Mouse (Mus musculus): ENCODE measurements around the gene Lrrc9. TPM values are rescaled to one million over a fixed set of nuclear protein-coding genes. Genes with fewer than 3 reads are reported as not detected.

The Lrrc9 gene
- polyA plus RNA-seq (2015; fragmentation: Nextera tagmentation; extraction: Ambion mirVana): 3.6 and 4.1 TPM in 2 replicates

DNA sequence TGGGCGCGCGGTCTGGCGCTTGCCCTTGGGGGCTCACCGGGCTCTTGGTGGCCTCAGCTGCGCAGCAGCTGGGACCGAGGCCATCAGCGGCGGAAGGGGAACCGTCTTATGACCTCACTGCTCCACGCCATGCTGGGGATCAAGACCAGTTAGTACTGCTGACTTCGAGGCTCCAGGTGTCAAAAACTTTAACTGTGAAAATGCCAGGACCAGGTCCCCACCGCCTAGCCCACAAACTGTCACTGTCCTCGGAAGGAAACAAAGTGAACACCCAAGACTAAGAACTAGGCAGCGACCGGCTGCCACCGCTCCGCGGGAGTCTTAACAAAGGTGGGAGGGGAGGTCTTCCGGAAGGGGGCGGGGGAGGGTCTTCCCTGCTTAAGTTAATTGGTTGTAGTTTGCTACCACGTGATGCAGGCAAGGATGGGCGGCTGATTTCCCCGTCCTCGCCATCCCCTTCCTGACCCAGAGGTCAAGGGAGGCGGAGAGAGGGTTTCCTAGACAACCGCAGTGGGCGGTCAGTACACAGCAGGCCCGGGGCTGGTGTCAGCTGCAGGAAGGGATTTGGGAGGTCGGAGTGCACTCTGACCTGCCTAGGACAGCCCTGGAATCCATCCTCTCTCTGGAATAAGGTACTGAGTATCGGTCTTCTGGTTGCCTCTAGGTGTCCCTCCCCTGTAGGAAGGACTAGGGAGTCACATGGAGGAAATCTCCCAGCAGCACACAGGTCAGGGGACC is at the start of gene Lrrc9:
Gene Lrrc9 (plus strand): TSS at position 28 of the 738 bp plus-strand sequence.
- Histone ChIP-seq H3K36me3 (no peaks in the 10 kb centered on the region), H3K9ac (peak within 1 kb of the TSS; percentile 63), H3K27ac (peak within 1 kb of the TSS; percentile 64), H3K4me3 (peak within 1 kb of the TSS; percentile 44), H3K4me2 (peak within 1 kb of the TSS; percentile 82), H3K9me3 (no peaks in the 10 kb centered on the region), H3K27me3 (no peaks in the 10 kb centered on the region), H3K4me1 (replicated peaks) (peaks cover 29% of the 10 kb centered on the region)
- WGBS: under 1% methylated on average over 31 of the region's 31 CpGs
- peak; percentile 89 for ATAC-seq (ENCODE audit: low FRiP score)

DNA sequence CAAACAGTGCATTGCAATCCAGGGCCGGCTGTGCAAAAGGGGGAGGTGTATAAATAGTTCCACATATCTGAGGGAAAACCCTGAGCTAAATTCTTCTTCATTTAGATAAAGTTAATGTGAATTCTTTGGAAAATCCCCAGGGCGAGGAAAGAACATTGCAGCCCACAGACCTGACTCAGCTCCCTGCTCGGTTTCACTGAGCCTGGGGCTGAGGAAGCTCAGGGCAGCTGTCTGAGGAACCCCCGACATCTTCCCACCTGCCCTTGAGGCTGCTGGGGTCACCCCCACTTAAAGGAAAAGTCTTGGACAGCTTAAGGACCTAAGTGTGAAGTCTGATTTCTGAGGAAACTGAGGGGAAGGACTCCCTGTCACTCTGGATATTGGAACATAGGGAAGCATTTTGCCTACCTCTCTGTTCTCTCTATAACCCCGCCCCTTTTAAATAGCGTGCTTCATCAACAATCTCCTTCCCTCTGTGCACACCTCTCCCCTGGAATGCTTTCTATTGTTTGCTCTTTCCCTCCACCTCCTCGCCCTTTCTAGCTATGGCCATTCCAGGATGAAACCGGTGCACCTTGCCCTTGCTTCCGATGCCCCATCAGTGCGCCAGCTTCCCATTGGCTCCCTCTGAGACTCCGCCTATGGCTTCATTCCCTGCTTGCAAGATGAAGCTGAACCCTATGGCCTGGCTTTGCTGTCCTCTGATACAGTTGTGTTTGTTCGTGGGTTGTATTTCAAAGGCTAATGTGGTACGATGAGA is 48.4 kb upstream of the Lrrc9 start:
- WGBS: 59% methylated on average over 13 of the region's 13 CpGs
- Histone ChIP-seq H3K27ac (no peak overlapping the region), H3K4me1 (replicated peaks) (peaks cover 13% of the 10 kb centered on the region), H3K4me2 (no peak overlapping the region), H3K27me3 (no peaks in the 10 kb centered on the region), H3K36me3 (no peaks in the 10 kb centered on the region), H3K4me3 (no peak overlapping the region), H3K9ac (no peak overlapping the region), H3K9me3 (no peaks in the 10 kb centered on the region)
- no peak for ATAC-seq (ENCODE audit: low FRiP score)

DNA sequence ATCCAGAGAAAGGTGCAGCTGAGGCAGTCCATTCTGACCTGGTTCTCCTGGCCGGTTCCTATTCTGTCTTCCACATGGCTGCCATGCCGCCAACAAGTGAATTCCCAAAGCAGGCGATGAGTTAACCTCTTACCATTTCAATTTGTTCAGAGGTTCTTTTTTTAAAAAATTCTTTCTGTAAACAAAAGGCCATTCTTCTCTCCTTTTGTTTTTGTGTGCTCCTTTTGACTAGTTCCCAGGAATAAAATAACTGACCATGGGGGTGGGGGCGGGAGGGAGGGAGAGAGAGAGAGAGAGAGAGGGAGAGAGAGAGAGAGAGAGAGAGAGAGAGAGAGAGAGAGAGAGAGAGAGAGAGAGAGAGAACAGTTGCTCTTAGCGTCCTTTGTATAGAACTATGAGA is 36.6 kb upstream of the Lrrc9 start:
- Histone ChIP-seq H3K27ac (no peak overlapping the region), H3K4me2 (no peak overlapping the region), H3K4me3 (no peak overlapping the region), H3K4me1 (replicated peaks) (peaks cover 23% of the 10 kb centered on the region), H3K27me3 (no peaks in the 10 kb centered on the region), H3K9ac (no peak overlapping the region; the same call in 1 of the 2 replicates), H3K36me3 (0 out of 2 replicates have a peak, but pooled peaks cover 2% of the 10 kb centered on the region), H3K9me3 (no peaks in the 10 kb centered on the region)
- 25% methylated on average over 4 of the region's 5 CpGs for WGBS
- no peak for ATAC-seq (ENCODE audit: low FRiP score)

DNA sequence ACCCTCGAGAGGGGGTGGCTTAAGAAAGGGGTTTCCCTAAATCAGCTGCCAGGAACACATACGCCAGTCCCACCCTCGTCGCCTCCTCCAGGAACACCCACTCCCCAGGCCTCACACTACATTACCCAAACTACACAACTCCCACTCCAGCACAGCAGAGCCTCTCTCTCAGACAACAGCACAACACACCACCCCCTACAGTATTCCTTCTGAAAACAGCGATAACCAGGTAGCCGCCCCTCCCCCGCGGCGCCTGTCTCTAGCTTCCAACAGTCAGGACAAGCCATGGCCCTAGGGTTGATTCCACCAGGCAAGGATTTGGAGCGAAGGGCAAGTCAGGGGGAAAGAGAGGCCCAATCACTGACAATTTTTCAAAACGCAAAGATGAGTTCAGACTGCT is 34.5 kb upstream of the Lrrc9 start:
- WGBS: 6% methylated on average over 11 of the region's 11 CpGs
- H3K9me3 ChIP-seq: no peaks in the 10 kb centered on the region
- H3K27me3 ChIP-seq: no peaks in the 10 kb centered on the region
- peak overlapping the region; percentile 92 for H3K27ac ChIP-seq
- ATAC-seq (ENCODE audit: low FRiP score): peak; percentile 54
- peaks cover 23% of the 10 kb centered on the region for H3K4me1 ChIP-seq (replicated peaks)
- peak overlapping the region; percentile 90 for H3K4me3 ChIP-seq
- H3K9ac ChIP-seq: peak overlapping the region; percentile 91
- no peaks in the 10 kb centered on the region for H3K36me3 ChIP-seq
- H3K4me2 ChIP-seq: peak overlapping the region; percentile 85

DNA sequence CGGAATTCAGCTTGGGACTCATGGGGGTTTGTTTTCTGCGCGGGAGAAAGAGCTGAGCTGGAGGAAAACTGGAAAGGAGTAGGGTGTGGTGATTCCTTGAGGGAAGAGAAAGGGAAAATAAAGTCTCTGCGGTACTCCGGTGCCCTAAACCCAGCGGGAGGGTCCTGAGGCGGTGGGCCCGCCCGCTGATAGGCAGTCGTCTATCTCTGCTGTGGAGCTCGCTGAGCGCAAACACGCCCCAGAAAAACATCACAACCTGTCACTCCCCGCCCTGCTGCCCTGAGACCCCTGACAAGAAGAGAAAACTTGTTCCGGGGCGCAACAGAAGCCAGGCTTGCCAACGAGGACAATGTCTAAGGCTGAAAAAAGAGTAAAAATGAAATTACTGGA is 34.0 kb upstream of the Lrrc9 start:
- ATAC-seq (ENCODE audit: low FRiP score): peak; percentile 52
- Histone ChIP-seq H3K27ac (peak overlapping the region; percentile 92), H3K4me1 (replicated peaks) (peaks cover 23% of the 10 kb centered on the region), H3K27me3 (no peaks in the 10 kb centered on the region), H3K4me3 (peak overlapping the region; percentile 90), H3K9ac (peak overlapping the region; percentile 91), H3K36me3 (no peaks in the 10 kb centered on the region), H3K9me3 (no peaks in the 10 kb centered on the region), H3K4me2 (peak overlapping the region; percentile 85)
- 0% methylated on average over 17 of the region's 17 CpGs for WGBS

DNA sequence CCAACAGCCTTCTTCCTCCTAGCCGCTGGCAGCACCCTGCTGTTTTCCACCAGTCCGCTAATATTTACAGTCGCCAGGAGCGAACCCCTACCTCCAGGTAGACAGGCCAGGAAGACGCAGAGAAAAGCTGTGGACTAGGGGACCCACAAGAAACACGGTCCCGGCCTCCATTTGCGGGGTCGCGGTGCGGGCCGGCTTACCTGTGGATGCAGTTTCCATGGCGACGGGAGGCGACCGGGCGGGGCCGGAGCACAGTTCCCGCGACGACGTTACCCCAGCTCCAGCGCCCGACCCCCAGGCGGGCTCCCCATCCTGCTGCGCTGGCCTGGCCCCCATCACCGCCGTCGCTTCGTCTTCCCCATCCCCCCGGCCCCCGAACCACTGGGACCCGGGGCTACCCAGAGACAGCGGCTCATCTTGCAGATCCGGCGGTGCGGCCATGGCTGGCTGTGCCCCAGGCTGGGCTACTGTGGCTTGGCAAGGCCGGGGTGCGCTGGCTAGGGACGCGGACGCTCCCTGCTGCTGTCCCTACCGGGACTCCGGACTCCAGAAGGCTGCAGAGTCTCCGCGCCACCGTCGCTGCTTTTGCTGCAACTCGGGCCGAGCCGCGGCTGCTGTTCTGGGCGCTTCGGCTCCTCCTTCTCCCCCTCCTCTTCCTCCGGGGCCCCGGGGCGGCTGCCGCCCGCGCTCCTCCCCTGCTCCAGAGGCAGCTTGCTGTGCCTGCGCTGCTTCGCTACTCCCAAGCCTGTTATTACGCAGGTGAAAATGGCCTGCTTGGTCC is 33.4 kb upstream of the Lrrc9 start:
- ATAC-seq (ENCODE audit: low FRiP score): peak; percentile 88
- peak overlapping the region; percentile 92 for H3K27ac ChIP-seq
- peaks cover 23% of the 10 kb centered on the region for H3K4me1 ChIP-seq (replicated peaks)
- no peaks in the 10 kb centered on the region for H3K36me3 ChIP-seq
- H3K4me2 ChIP-seq: peak overlapping the region; percentile 85
- peak overlapping the region; percentile 91 for H3K9ac ChIP-seq
- WGBS: under 1% methylated on average over 62 of the region's 63 CpGs
- no peaks in the 10 kb centered on the region for H3K9me3 ChIP-seq
- H3K4me3 ChIP-seq: peak overlapping the region; percentile 90
- no peaks in the 10 kb centered on the region for H3K27me3 ChIP-seq

DNA sequence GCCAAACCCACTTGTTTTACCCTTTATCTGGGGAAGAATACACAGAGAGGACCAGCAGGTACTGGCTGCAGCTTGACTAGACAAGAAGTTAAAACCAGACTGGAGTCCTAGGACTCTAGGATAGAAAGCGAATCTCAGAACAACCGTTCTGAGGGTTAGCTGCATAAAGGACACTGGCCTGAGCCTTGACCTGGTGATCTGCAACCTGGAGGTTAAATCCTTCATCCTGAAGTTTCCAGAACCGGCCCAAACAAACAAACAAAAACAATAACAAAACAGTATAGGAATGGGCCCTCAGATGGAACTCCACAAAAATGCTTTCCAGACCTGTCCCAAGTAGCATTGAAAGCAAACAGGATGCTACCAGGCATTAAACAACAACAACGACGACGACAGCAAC is 32.7 kb upstream of the Lrrc9 start, which contains the start of gene Rtn1:
Gene Rtn1 (minus strand): TSS at position 101 of the 400 bp plus-strand sequence.
- WGBS: 33% methylated on average over 6 of the region's 6 CpGs
- H3K4me3 ChIP-seq: peak within 1 kb of the TSS; percentile 90
- H3K27me3 ChIP-seq: no peaks in the 10 kb centered on the region
- H3K9ac ChIP-seq: peak within 1 kb of the TSS; percentile 91
- no peak for ATAC-seq (ENCODE audit: low FRiP score)
- no peaks in the 10 kb centered on the region for H3K36me3 ChIP-seq
- H3K4me1 ChIP-seq (replicated peaks): peaks cover 23% of the 10 kb centered on the region
- peak within 1 kb of the TSS; percentile 92 for H3K27ac ChIP-seq
- H3K4me2 ChIP-seq: peak within 1 kb of the TSS; percentile 85
- H3K9me3 ChIP-seq: no peaks in the 10 kb centered on the region

DNA sequence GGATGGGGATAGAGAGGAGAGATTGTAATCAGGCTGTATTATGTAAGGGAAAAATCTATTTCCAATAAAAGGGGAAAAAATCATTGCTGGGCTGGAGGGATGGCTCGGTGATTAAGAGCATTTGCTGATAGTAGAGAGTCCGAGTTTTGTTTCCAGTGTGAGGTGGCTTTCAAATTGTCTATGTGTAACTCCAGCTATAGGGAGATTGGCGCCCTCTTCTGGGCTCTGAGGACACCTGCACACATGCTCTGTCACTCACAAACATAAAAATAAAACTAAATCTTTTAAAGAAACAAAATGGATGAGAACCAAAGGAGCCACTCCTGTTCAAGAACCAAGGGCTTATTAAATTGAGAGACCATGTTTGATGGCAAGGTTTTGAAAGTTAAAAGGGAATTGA is 23.9 kb upstream of the Lrrc9 start:
- WGBS: 25% methylated on average over 3 of the region's 3 CpGs
- Histone ChIP-seq H3K4me1 (replicated peaks) (no peaks in the 10 kb centered on the region), H3K4me3 (no peak overlapping the region), H3K36me3 (no peaks in the 10 kb centered on the region), H3K9ac (no peak overlapping the region), H3K27me3 (no peaks in the 10 kb centered on the region), H3K4me2 (no peak overlapping the region), H3K27ac (no peak overlapping the region), H3K9me3 (peaks cover 5% of the 10 kb centered on the region; the same call in 1 of the 2 replicates)
- ATAC-seq (ENCODE audit: low FRiP score): no peak

DNA sequence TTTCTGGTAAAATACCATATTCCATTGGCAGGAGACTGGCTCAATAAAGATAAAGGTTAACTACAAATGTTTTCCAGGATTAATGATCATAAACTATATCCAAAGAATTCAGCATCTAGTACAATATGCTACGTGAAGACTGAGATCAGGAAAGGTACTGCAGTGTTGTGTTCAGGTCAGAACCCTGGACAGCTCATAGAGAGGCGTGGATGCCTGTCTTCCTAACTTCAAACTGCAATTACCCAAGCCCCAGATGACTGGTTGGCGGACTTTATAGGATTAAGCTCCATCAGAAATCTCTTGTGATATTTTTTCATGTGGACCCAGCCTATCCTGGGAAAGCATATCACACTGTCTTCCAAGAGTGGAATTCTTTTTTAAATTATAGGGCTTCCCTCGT is 19.0 kb upstream of the Lrrc9 start:
- no peaks in the 10 kb centered on the region for H3K36me3 ChIP-seq
- H3K27ac ChIP-seq: no peak overlapping the region
- no peak overlapping the region for H3K9ac ChIP-seq
- H3K4me2 ChIP-seq: no peak overlapping the region
- H3K4me1 ChIP-seq (replicated peaks): no peaks in the 10 kb centered on the region
- no peaks in the 10 kb centered on the region for H3K9me3 ChIP-seq
- WGBS: 64% methylated on average over 4 of the region's 4 CpGs
- ATAC-seq (ENCODE audit: low FRiP score): no peak
- H3K27me3 ChIP-seq: no peaks in the 10 kb centered on the region
- H3K4me3 ChIP-seq: no peak overlapping the region

DNA sequence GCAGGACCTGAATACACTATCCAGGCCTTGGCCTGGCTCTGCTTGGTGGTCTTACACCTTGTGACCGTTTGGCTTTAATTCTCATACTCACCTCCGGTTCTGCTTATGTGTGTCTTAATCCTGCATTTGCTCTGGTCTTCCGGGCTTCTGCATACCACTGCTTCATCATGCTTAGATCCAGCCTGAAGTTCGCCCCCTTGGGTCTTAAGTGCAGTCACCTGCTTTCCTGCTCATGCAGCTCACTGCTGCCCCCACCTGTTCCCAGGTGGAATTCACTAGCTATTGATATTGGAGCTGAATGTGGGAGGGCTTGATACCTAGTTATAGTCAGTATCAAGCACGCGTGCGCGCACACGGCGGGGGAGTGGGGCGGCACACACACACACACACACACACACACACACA is 13.9 kb upstream of the Lrrc9 start:
- peak; percentile 65 for ATAC-seq (ENCODE audit: low FRiP score)
- Histone ChIP-seq H3K4me2 (0 out of 2 replicates have a peak overlapping the region, but pooled peaks have one; percentile 23), H3K27ac (no peak overlapping the region), H3K4me1 (replicated peaks) (no peaks in the 10 kb centered on the region), H3K9me3 (no peaks in the 10 kb centered on the region), H3K36me3 (no peaks in the 10 kb centered on the region), H3K4me3 (no peak overlapping the region), H3K27me3 (no peaks in the 10 kb centered on the region), H3K9ac (no peak overlapping the region)
- WGBS: 34% methylated on average over 11 of the region's 11 CpGs

DNA sequence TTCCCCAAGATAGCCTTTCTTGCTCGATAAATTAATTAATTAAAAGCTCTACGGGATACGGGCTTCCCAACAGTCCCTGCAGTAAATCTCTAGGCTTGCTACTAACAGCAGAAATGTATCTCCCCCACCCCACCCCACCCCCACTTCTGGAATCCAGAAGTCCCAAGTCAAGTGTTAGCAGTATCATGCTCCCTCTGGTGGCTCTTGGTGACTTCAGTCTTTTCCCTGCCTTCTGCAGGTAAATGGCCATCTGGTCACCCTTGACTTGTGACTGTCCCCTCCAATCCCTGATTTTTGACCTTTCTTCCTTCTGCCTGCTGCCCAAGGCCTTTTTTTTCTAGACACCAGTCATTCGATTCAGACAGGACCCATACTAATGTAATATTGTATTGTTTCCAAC is 9.5 kb upstream of the Lrrc9 start:
- no peak overlapping the region for H3K4me2 ChIP-seq
- no peak overlapping the region for H3K4me3 ChIP-seq
- H3K4me1 ChIP-seq (replicated peaks): peaks cover 1% of the 10 kb centered on the region; the same call in 1 of the 2 replicates
- no peaks in the 10 kb centered on the region for H3K36me3 ChIP-seq
- no peak overlapping the region for H3K27ac ChIP-seq
- ATAC-seq (ENCODE audit: low FRiP score): no peak
- WGBS: 82% methylated on average over 4 of the region's 4 CpGs
- no peaks in the 10 kb centered on the region for H3K27me3 ChIP-seq
- H3K9me3 ChIP-seq: no peaks in the 10 kb centered on the region
- H3K9ac ChIP-seq: no peak overlapping the region
